Mouse (Mus musculus) heart, adult 11 months (tissue): ENCODE results near the gene Olfr365.

Experiments used
- DNase-seq: peaks from one replicate; pipeline ENCODE4 v3.0.0; 2022

Gene Olfr365

DNA sequence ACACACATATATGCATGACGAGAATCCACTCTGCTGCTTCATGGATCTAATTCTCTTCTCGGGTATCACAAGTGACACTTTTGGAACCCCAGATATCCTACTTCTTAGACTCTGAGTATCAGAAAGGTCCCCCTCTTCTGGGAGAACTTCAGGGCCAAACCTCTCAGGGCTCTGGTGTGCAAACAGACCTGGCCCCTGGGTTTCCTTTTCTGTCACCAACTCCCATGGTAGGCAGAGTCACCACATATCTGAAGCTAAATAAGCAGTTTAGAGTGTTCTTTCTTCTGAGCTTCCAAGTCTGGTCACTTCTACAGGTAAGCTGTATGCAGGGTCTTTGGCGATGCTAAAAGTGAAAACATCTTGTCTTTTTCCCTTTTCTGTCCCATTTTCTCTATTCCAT is at the start of gene Olfr365:
Gene Olfr365, plus strand, starts transcription at position 301 of the 400 bp plus-strand sequence.
- DNase-seq, result no peak

GRCm38 (mm10) chr2:37139022-37139421 is 49.0 kb upstream of the Olfr365 start, which contains the start of gene Olfr364-ps1:
Olfr364-ps1 (plus strand) TSS chr2:37139322.
- DNase-seq, result no peak

DNA sequence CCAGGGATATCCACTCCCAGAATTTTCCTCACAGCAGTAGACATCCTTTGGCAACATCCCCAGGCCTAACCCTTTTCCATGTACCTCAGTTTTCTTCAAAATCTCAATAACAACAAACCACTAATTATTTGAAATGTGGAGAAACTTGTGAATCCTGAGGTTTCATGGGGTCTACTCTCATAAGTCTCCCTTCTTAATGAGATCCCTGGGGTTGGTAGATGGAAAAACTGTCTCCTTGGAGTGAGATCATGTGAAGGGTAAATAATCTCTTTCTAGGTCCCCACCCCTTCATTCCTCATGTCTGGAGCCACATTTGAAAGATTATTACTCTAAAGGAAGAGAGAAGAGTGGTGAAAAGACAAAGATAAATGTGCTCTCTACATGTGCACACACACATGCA is 23.3 kb downstream of the Olfr365 start, which contains the start of gene Olfr366:
Gene Olfr366, plus strand, starts transcription at position 301 of the 400 bp plus-strand sequence.
- no peak for DNase-seq
